Mouse (Mus musculus) hindbrain, embryonic 10.5 days (tissue): ENCODE measurements at regions not wholly inside any gene's neighbourhood (a gene's known extent, or its start where the extent isn't known, plus 50 kb on each side); places are given as distances from the start of the nearest gene placed in this dataset.
A peak's percentile ranks its signal among the peaks of the same experiment; 100 is the strongest.

ENCODE experiments used
- DNase-seq: peaks from one replicate; pipeline ENCODE4 v3.0.0-alpha.2; 2017; ENCODE audit warnings: low spot score
- H3K27ac ChIP-seq: fragments of 300-500 bp; sonication (generic); 2 replicates; pipeline ENCODE4 v1.5.1; 2016; ENCODE audit warnings: mild to moderate bottlenecking, moderate library complexity
- H3K27me3 ChIP-seq: fragments of 300-500 bp; sonication (generic); 2 replicates; pipeline ENCODE4 v1.6.1; 2016; ENCODE audit warnings: mild to moderate bottlenecking; ENCODE audit not compliant: poor library complexity, insufficient read depth, severe bottlenecking
- H3K36me3 ChIP-seq: fragments of 300-500 bp; sonication (generic); 2 replicates; pipeline ENCODE4 v1.6.1; 2016; ENCODE audit warnings: mild to moderate bottlenecking, moderate library complexity
- H3K4me1 ChIP-seq: fragments of 300-500 bp; sonication (generic); replicated peaks from 2 replicates; pipeline ENCODE4 v1.6.1; 2016; ENCODE audit warnings: mild to moderate bottlenecking
- H3K4me3 ChIP-seq: fragments of 300-500 bp; sonication (generic); 2 replicates; pipeline ENCODE4 v1.5.1; 2016; ENCODE audit warnings: mild to moderate bottlenecking, moderate library complexity
- H3K9me3 ChIP-seq: fragments of 300-500 bp; sonication (generic); 2 replicates; pipeline ENCODE4 v1.6.1; 2016; ENCODE audit warnings: mild to moderate bottlenecking, moderate library complexity
- WGBS: fragments of 180-500 bp; shearing (Covaris S2); methylation state at CpG from one replicate; pipeline ENCODE4 v1.1.7; 2016; 5-methylcytosine and 5-hydroxymethylcytosine counted together

GRCm38 (mm10) chr6:31310660-31311059, 87.9 kb upstream of the Mkln1 start:
- no peak overlapping the region for H3K27ac ChIP-seq
- no peaks in the 10 kb centered on the region for H3K4me1 ChIP-seq
- DNase-seq, result no peak
- H3K4me3 ChIP-seq, result no peak overlapping the region
- H3K27me3 ChIP-seq, result no peaks in the 10 kb centered on the region
- 88% methylated on average over 5 of the region's 5 CpGs for WGBS
- H3K36me3 ChIP-seq, result no peaks in the 10 kb centered on the region
- no peaks in the 10 kb centered on the region for H3K9me3 ChIP-seq

- Histone ChIP-seq H3K27me3 (0 out of 2 replicates have a peak, but pooled peaks cover 6% of the 10 kb centered on the region), H3K4me3 (no peak overlapping the region), H3K27ac (no peak overlapping the region), H3K9me3 (no peaks in the 10 kb centered on the region), H3K36me3 (no peaks in the 10 kb centered on the region), H3K4me1 (peaks cover 16% of the 10 kb centered on the region)
- WGBS, result 64% methylated on average over 5 of the region's 5 CpGs
- no peak for DNase-seq
These were observed 84.6 kb upstream of the Mkln1 start for GRCm38 (mm10) chr6:31313869-31314470.

GRCm38 (mm10) chr6:31317741-31318225, 80.8 kb upstream of the Mkln1 start:
- Histone ChIP-seq H3K4me1 (peaks cover 16% of the 10 kb centered on the region), H3K36me3 (no peaks in the 10 kb centered on the region), H3K4me3 (peak overlapping the region; percentile 24), H3K27me3 (0 out of 2 replicates have a peak, but pooled peaks cover 6% of the 10 kb centered on the region), H3K9me3 (no peaks in the 10 kb centered on the region), H3K27ac (0 out of 2 replicates have a peak overlapping the region, but pooled peaks have one; percentile 1)
- peak; percentile 6 for DNase-seq
- whole genome bisulfite sequencing, result 11% methylated on average over 12 of the region's 12 CpGs

- Histone ChIP-seq H3K27me3 (0 out of 2 replicates have a peak, but pooled peaks cover 6% of the 10 kb centered on the region), H3K27ac (peak overlapping the region; percentile 62; the same call in 1 of the 2 replicates), H3K4me3 (peak overlapping the region; percentile 35), H3K36me3 (no peaks in the 10 kb centered on the region), H3K4me1 (peaks cover 17% of the 10 kb centered on the region), H3K9me3 (no peaks in the 10 kb centered on the region)
- DNase-seq, result peak; percentile 46
- WGBS, result 6% methylated on average over 11 of the region's 11 CpGs
These were observed 80.0 kb upstream of the Mkln1 start for GRCm38 (mm10) chr6:31318506-31318905.

- Histone ChIP-seq H3K36me3 (no peaks in the 10 kb centered on the region), H3K4me1 (peaks cover 26% of the 10 kb centered on the region), H3K4me3 (no peak overlapping the region), H3K27me3 (0 out of 2 replicates have a peak, but pooled peaks cover 6% of the 10 kb centered on the region), H3K27ac (no peak overlapping the region), H3K9me3 (no peaks in the 10 kb centered on the region)
- 75% methylated on average over 2 of the region's 2 CpGs for WGBS
- DNase-seq, result no peak
These were observed 79.1 kb upstream of the Mkln1 start for GRCm38 (mm10) chr6:31319431-31319830.

GRCm38 (mm10) chr6:31320141-31320830, 78.2 kb upstream of the Mkln1 start:
- peaks cover 32% of the 10 kb centered on the region for H3K4me1 ChIP-seq
- no peaks in the 10 kb centered on the region for H3K36me3 ChIP-seq
- no peak for DNase-seq
- WGBS, result 77% methylated on average over 3 of the region's 3 CpGs
- H3K9me3 ChIP-seq, result no peaks in the 10 kb centered on the region
- H3K4me3 ChIP-seq, result no peak overlapping the region
- H3K27me3 ChIP-seq, result 0 out of 2 replicates have a peak, but pooled peaks cover 6% of the 10 kb centered on the region
- H3K27ac ChIP-seq, result no peak overlapping the region

- WGBS, result 79% methylated on average over 7 of the region's 7 CpGs
These were observed 77.3 kb upstream of the Mkln1 start for GRCm38 (mm10) chr6:31321066-31321846.

GRCm38 (mm10) chr6:31321902-31322301, 76.6 kb upstream of the Mkln1 start:
- no peak overlapping the region for H3K4me3 ChIP-seq
- WGBS, result 73% methylated on average over 10 of the region's 10 CpGs
- H3K9me3 ChIP-seq, result no peaks in the 10 kb centered on the region
- H3K27ac ChIP-seq, result no peak overlapping the region
- DNase-seq, result no peak
- H3K36me3 ChIP-seq, result no peaks in the 10 kb centered on the region
- H3K4me1 ChIP-seq, result peaks cover 32% of the 10 kb centered on the region
- H3K27me3 ChIP-seq, result 0 out of 2 replicates have a peak, but pooled peaks cover 6% of the 10 kb centered on the region

More at GRCm38 (mm10) chr6:31321066-31321846, 77.3 kb upstream of the Mkln1 start:
- Histone ChIP-seq H3K27ac (no peak overlapping the region), H3K4me3 (no peak overlapping the region), H3K4me1 (peaks cover 32% of the 10 kb centered on the region), H3K27me3 (0 out of 2 replicates have a peak, but pooled peaks cover 6% of the 10 kb centered on the region), H3K9me3 (no peaks in the 10 kb centered on the region), H3K36me3 (no peaks in the 10 kb centered on the region)
- DNase-seq, result no peak

- Histone ChIP-seq H3K27me3 (no peaks in the 10 kb centered on the region), H3K4me3 (no peak overlapping the region), H3K9me3 (no peaks in the 10 kb centered on the region), H3K4me1 (peaks cover 20% of the 10 kb centered on the region), H3K27ac (0 out of 2 replicates have a peak overlapping the region, but pooled peaks have one; percentile 5), H3K36me3 (no peaks in the 10 kb centered on the region)
- 73% methylated on average over 9 of the region's 9 CpGs for whole genome bisulfite sequencing
- no peak for DNase-seq
These were observed 75.0 kb upstream of the Mkln1 start for GRCm38 (mm10) chr6:31323228-31324190.

- H3K4me1 ChIP-seq, result peaks cover 16% of the 10 kb centered on the region
- WGBS, result 54% methylated on average over 6 of the region's 6 CpGs
- H3K27ac ChIP-seq, result no peak overlapping the region
- no peaks in the 10 kb centered on the region for H3K36me3 ChIP-seq
- no peaks in the 10 kb centered on the region for H3K9me3 ChIP-seq
- DNase-seq, result no peak
- no peak overlapping the region for H3K4me3 ChIP-seq
- no peaks in the 10 kb centered on the region for H3K27me3 ChIP-seq
These were observed 73.8 kb upstream of the Mkln1 start for GRCm38 (mm10) chr6:31324717-31325116.

- Histone ChIP-seq H3K9me3 (no peaks in the 10 kb centered on the region), H3K4me1 (peaks cover 16% of the 10 kb centered on the region), H3K27me3 (no peaks in the 10 kb centered on the region), H3K4me3 (no peak overlapping the region), H3K27ac (no peak overlapping the region), H3K36me3 (no peaks in the 10 kb centered on the region)
- DNase-seq, result no peak
- WGBS, result 76% methylated on average over 1 of the region's 1 CpGs
These were observed 72.9 kb upstream of the Mkln1 start for GRCm38 (mm10) chr6:31325621-31326020.

GRCm38 (mm10) chr6:31330327-31330726, 68.2 kb upstream of the Mkln1 start:
- no peaks in the 10 kb centered on the region for H3K27me3 ChIP-seq
- H3K9me3 ChIP-seq, result no peaks in the 10 kb centered on the region
- no peak overlapping the region for H3K4me3 ChIP-seq
- no peak for DNase-seq
- H3K27ac ChIP-seq, result no peak overlapping the region
- peaks cover 6% of the 10 kb centered on the region; the same call in 1 of the 2 replicates for H3K4me1 ChIP-seq
- H3K36me3 ChIP-seq, result no peaks in the 10 kb centered on the region
- 87% methylated on average over 7 of the region's 7 CpGs for WGBS
